Mouse (Mus musculus) retina, adult 2 months (tissue): Measurements from ENCODE around the gene Foxp1.

Source experiments
- DNase-seq: peaks from one replicate; pipeline ENCODE4 v3.0.0-alpha.2; 2012; ENCODE audit warnings: low read depth, low spot score

Gene Foxp1

GRCm38 (mm10) chr6:99521038-99521640, 1.4 kb downstream of the Foxp1 start:
- no peak for DNase-seq

- DNase-seq = no peak
These were observed 1.9 kb downstream of the Foxp1 start for GRCm38 (mm10) chr6:99520676-99521037.

- DNase-seq = no peak
These were observed 2.5 kb downstream of the Foxp1 start for GRCm38 (mm10) chr6:99519806-99520675.

- DNase-seq = no peak
These were observed 3.5 kb downstream of the Foxp1 start for GRCm38 (mm10) chr6:99519052-99519451.

GRCm38 (mm10) chr6:99515667-99516199, 6.8 kb downstream of the Foxp1 start:
- no peak for DNase-seq

- no peak for DNase-seq
These were observed 10.7 kb downstream of the Foxp1 start for GRCm38 (mm10) chr6:99511862-99512261.

GRCm38 (mm10) chr6:99509189-99509592, 13.3 kb downstream of the Foxp1 start:
- no peak for DNase-seq

GRCm38 (mm10) chr6:99506816-99507215, 15.7 kb downstream of the Foxp1 start:
- no peak for DNase-seq

- DNase-seq = no peak
These were observed 18.8 kb downstream of the Foxp1 start for GRCm38 (mm10) chr6:99503741-99504140.

- DNase-seq = no peak
These were observed 19.8 kb downstream of the Foxp1 start for GRCm38 (mm10) chr6:99502727-99503126.

- DNase-seq = no peak
These were observed 20.2 kb downstream of the Foxp1 start for GRCm38 (mm10) chr6:99502314-99502713.

- DNase-seq = no peak
These were observed 21.8 kb downstream of the Foxp1 start for GRCm38 (mm10) chr6:99500570-99501270.

- no peak for DNase-seq
These were observed 24.4 kb downstream of the Foxp1 start for GRCm38 (mm10) chr6:99498082-99498481.

- DNase-seq = no peak
These were observed 26.4 kb downstream of the Foxp1 start for GRCm38 (mm10) chr6:99496114-99496513.

- DNase-seq = no peak
These were observed 29.6 kb downstream of the Foxp1 start for GRCm38 (mm10) chr6:99492937-99493336.

GRCm38 (mm10) chr6:99491979-99492544, 30.5 kb downstream of the Foxp1 start:
- DNase-seq = no peak

GRCm38 (mm10) chr6:99491146-99491545, 31.4 kb downstream of the Foxp1 start:
- DNase-seq = no peak

- DNase-seq = no peak
These were observed 32.4 kb downstream of the Foxp1 start for GRCm38 (mm10) chr6:99489900-99490648.

- no peak for DNase-seq
These were observed 33.1 kb downstream of the Foxp1 start for GRCm38 (mm10) chr6:99489423-99489822.

- no peak for DNase-seq
These were observed 36.5 kb downstream of the Foxp1 start for GRCm38 (mm10) chr6:99485884-99486640.
